Mouse (Mus musculus): ENCODE data around the gene Rps29. TPM values are rescaled to one million over a fixed set of nuclear protein-coding genes. Genes with fewer than 3 reads are reported as not detected.

The Rps29 gene
- polyA plus RNA-seq, 1 experiment from 2014 or later = 1,154 TPM

- Histone ChIP-seq H3K4me2 (peak overlapping the region; percentile 24), H3K27me3 (no peaks in the 10 kb centered on the region), H3K4me3 (no peak overlapping the region), H3K36me3 (no peaks in the 10 kb centered on the region), H3K4me1 (replicated peaks) (peaks cover 21% of the 10 kb centered on the region), H3K9ac (no peak overlapping the region), H3K27ac (replicated peaks) (peak overlapping the region; percentile 72), H3K9me3 (no peaks in the 10 kb centered on the region)
- peak; percentile 86 for ATAC-seq (ENCODE audit: low read depth)
- WGBS = 52% methylated on average over 13 of the region's 13 CpGs
Measured at GRCm38 (mm10) chr12:69150049-69150448, 8.9 kb downstream of the Rps29 start.

GRCm38 (mm10) chr12:69147166-69147735 is 11.7 kb downstream of the Rps29 start:
- Histone ChIP-seq H3K4me3 (no peak overlapping the region), H3K36me3 (no peaks in the 10 kb centered on the region), H3K9me3 (no peaks in the 10 kb centered on the region), H3K4me2 (no peak overlapping the region), H3K27me3 (no peaks in the 10 kb centered on the region), H3K9ac (no peak overlapping the region), H3K27ac (replicated peaks) (no peak overlapping the region), H3K4me1 (replicated peaks) (peaks cover 21% of the 10 kb centered on the region)
- ATAC-seq (ENCODE audit: low read depth) = no peak
- 91% methylated on average over 5 of the region's 5 CpGs for WGBS

GRCm38 (mm10) chr12:69143460-69143859 is 15.5 kb downstream of the Rps29 start:
- Histone ChIP-seq H3K4me1 (replicated peaks) (peaks cover 5% of the 10 kb centered on the region), H3K4me3 (no peak overlapping the region), H3K4me2 (no peak overlapping the region), H3K9ac (no peak overlapping the region), H3K36me3 (no peaks in the 10 kb centered on the region), H3K27me3 (no peaks in the 10 kb centered on the region), H3K27ac (replicated peaks) (no peak overlapping the region), H3K9me3 (no peaks in the 10 kb centered on the region)
- 71% methylated on average over 6 of the region's 6 CpGs for WGBS
- ATAC-seq (ENCODE audit: low read depth) = no peak

- no peak overlapping the region for H3K27ac ChIP-seq (replicated peaks)
- H3K4me2 ChIP-seq = no peak overlapping the region
- no peaks in the 10 kb centered on the region for H3K27me3 ChIP-seq
- 90% methylated on average over 7 of the region's 7 CpGs for WGBS
- H3K4me1 ChIP-seq (replicated peaks) = no peaks in the 10 kb centered on the region
- no peak for ATAC-seq (ENCODE audit: low read depth)
- H3K9me3 ChIP-seq = no peaks in the 10 kb centered on the region
- H3K36me3 ChIP-seq = no peaks in the 10 kb centered on the region
- H3K9ac ChIP-seq = no peak overlapping the region
- no peak overlapping the region for H3K4me3 ChIP-seq
Measured at GRCm38 (mm10) chr12:69139841-69140240, 19.1 kb downstream of the Rps29 start.

- H3K4me2 ChIP-seq = no peak overlapping the region
- no peaks in the 10 kb centered on the region for H3K9me3 ChIP-seq
- H3K27me3 ChIP-seq = no peaks in the 10 kb centered on the region
- H3K4me1 ChIP-seq (replicated peaks) = no peaks in the 10 kb centered on the region
- no peak overlapping the region for H3K9ac ChIP-seq
- H3K36me3 ChIP-seq = no peaks in the 10 kb centered on the region
- H3K27ac ChIP-seq (replicated peaks) = no peak overlapping the region
- ATAC-seq (ENCODE audit: low read depth) = no peak
- 95% methylated on average over 3 of the region's 3 CpGs for WGBS
- H3K4me3 ChIP-seq = no peak overlapping the region
Measured at GRCm38 (mm10) chr12:69139201-69139600, 19.8 kb downstream of the Rps29 start.

GRCm38 (mm10) chr12:69131981-69132380 is 27.0 kb downstream of the Rps29 start:
- no peak; the same call in 1 of the 2 replicates for ATAC-seq (ENCODE audit: low read depth)
- 8% methylated on average over 10 of the region's 10 CpGs for WGBS

GRCm38 (mm10) chr12:69131267-69131666 is 27.7 kb downstream of the Rps29 start:
- Histone ChIP-seq H3K36me3 (no peaks in the 10 kb centered on the region), H3K9ac (no peak overlapping the region), H3K27me3 (no peaks in the 10 kb centered on the region), H3K4me3 (no peak overlapping the region), H3K27ac (replicated peaks) (no peak overlapping the region), H3K9me3 (no peaks in the 10 kb centered on the region), H3K4me1 (replicated peaks) (peaks cover 11% of the 10 kb centered on the region; the same call in 1 of the 2 replicates), H3K4me2 (no peak overlapping the region)
- ATAC-seq (ENCODE audit: low read depth) = no peak
- 91% methylated on average over 6 of the region's 6 CpGs for WGBS

More at GRCm38 (mm10) chr12:69131981-69132380, 27.0 kb downstream of the Rps29 start:
- Histone ChIP-seq H3K27me3 (no peaks in the 10 kb centered on the region), H3K9ac (no peak overlapping the region), H3K36me3 (no peaks in the 10 kb centered on the region), H3K9me3 (no peaks in the 10 kb centered on the region), H3K4me1 (replicated peaks) (peaks cover 11% of the 10 kb centered on the region; the same call in 1 of the 2 replicates), H3K27ac (replicated peaks) (no peak overlapping the region), H3K4me3 (no peak overlapping the region), H3K4me2 (no peak overlapping the region)

- H3K9me3 ChIP-seq = no peaks in the 10 kb centered on the region
Measured at GRCm38 (mm10) chr12:69130486-69130885, 28.5 kb downstream of the Rps29 start.

GRCm38 (mm10) chr12:69129634-69130310 is 29.2 kb downstream of the Rps29 start:
- no peak overlapping the region for H3K27ac ChIP-seq (replicated peaks)
- H3K4me1 ChIP-seq (replicated peaks) = peaks cover 11% of the 10 kb centered on the region; the same call in 1 of the 2 replicates
- WGBS = 36% methylated on average over 18 of the region's 18 CpGs
- H3K4me3 ChIP-seq = peak overlapping the region; percentile 4; the same call in 1 of the 2 replicates
- H3K9ac ChIP-seq = no peak overlapping the region
- H3K4me2 ChIP-seq = peak overlapping the region; percentile 41
- ATAC-seq (ENCODE audit: low read depth) = no peak
- no peaks in the 10 kb centered on the region for H3K36me3 ChIP-seq
- no peaks in the 10 kb centered on the region for H3K27me3 ChIP-seq
- no peaks in the 10 kb centered on the region for H3K9me3 ChIP-seq

More at GRCm38 (mm10) chr12:69130486-69130885, 28.5 kb downstream of the Rps29 start:
- no peak overlapping the region for H3K27ac ChIP-seq (replicated peaks)
- WGBS = 67% methylated on average over 12 of the region's 12 CpGs
- H3K9ac ChIP-seq = no peak overlapping the region
- H3K27me3 ChIP-seq = no peaks in the 10 kb centered on the region
- H3K4me3 ChIP-seq = 0 out of 2 replicates have a peak overlapping the region, but pooled peaks have one; percentile 4
- no peak for ATAC-seq (ENCODE audit: low read depth)
- H3K4me2 ChIP-seq = peak overlapping the region; percentile 41
- H3K36me3 ChIP-seq = no peaks in the 10 kb centered on the region
- peaks cover 11% of the 10 kb centered on the region; the same call in 1 of the 2 replicates for H3K4me1 ChIP-seq (replicated peaks)

GRCm38 (mm10) chr12:69127626-69128025 is 31.4 kb downstream of the Rps29 start:
- Histone ChIP-seq H3K27me3 (no peaks in the 10 kb centered on the region), H3K36me3 (no peaks in the 10 kb centered on the region), H3K27ac (replicated peaks) (no peak overlapping the region), H3K9ac (no peak overlapping the region), H3K4me3 (no peak overlapping the region), H3K4me2 (no peak overlapping the region), H3K4me1 (replicated peaks) (peaks cover 11% of the 10 kb centered on the region; the same call in 1 of the 2 replicates), H3K9me3 (no peaks in the 10 kb centered on the region)
- ATAC-seq (ENCODE audit: low read depth) = no peak
- 90% methylated on average over 3 of the region's 3 CpGs for WGBS

GRCm38 (mm10) chr12:69127170-69127569 is 31.8 kb downstream of the Rps29 start:
- no peak for ATAC-seq (ENCODE audit: low read depth)
- no peak overlapping the region for H3K27ac ChIP-seq (replicated peaks)
- no peaks in the 10 kb centered on the region for H3K9me3 ChIP-seq

GRCm38 (mm10) chr12:69125066-69125465 is 33.9 kb downstream of the Rps29 start:
- Histone ChIP-seq H3K4me1 (replicated peaks) (0 out of 2 replicates have a peak, but pooled peaks cover 2% of the 10 kb centered on the region), H3K9ac (no peak overlapping the region), H3K9me3 (no peaks in the 10 kb centered on the region), H3K4me2 (no peak overlapping the region), H3K27me3 (no peaks in the 10 kb centered on the region), H3K4me3 (no peak overlapping the region), H3K36me3 (no peaks in the 10 kb centered on the region), H3K27ac (replicated peaks) (no peak overlapping the region)
- ATAC-seq (ENCODE audit: low read depth) = no peak
- 88% methylated on average over 5 of the region's 5 CpGs for WGBS

More at GRCm38 (mm10) chr12:69127170-69127569, 31.8 kb downstream of the Rps29 start:
- Histone ChIP-seq H3K4me1 (replicated peaks) (peaks cover 9% of the 10 kb centered on the region; the same call in 1 of the 2 replicates), H3K36me3 (no peaks in the 10 kb centered on the region), H3K27me3 (no peaks in the 10 kb centered on the region), H3K4me3 (no peak overlapping the region), H3K9ac (no peak overlapping the region), H3K4me2 (no peak overlapping the region)
- WGBS = 92% methylated on average over 5 of the region's 5 CpGs

Measured in neural tube, embryonic 13.5 days (tissue).